Mouse (Mus musculus): ENCODE measurements around the gene Tubb4b. TPM values are rescaled to one million over a fixed set of nuclear protein-coding genes. Genes with fewer than 3 reads are reported as not detected.
A peak's percentile ranks its signal among the peaks of the same experiment; 100 is the strongest.

Gene Tubb4b
- polyA plus RNA-seq, 1 experiment = 647 TPM

- DNase-seq = no peak
- TF ChIP-seq POLR2A (IDR thresholded peaks at IDR 0.05; ENCODE audit: borderline replicate concordance, insufficient read depth, low read length) (no peak), CTCF (IDR thresholded peaks at IDR 0.05; ENCODE audit: borderline replicate concordance, insufficient read depth, low read depth, low read length) (no peak)
- H3K27me3 ChIP-seq (ENCODE audit: control insufficient read depth, insufficient read depth, low read length) = no peaks in the 10 kb centered on the region
- peaks cover 11% of the 10 kb centered on the region for H3K4me1 ChIP-seq (ENCODE audit: control insufficient read depth, insufficient read depth, low read length)
- WGBS = 43% methylated on average over 8 of the region's 8 CpGs
- no peak within 1 kb of the TSS for H3K4me3 ChIP-seq (replicated peaks; ENCODE audit: insufficient read depth, low read depth, low read length)
- no peak within 1 kb of the TSS for H3K27ac ChIP-seq (ENCODE audit: insufficient read depth, low read length)
These were observed 12.1 kb upstream of the Tubb4b start, which contains the start of gene Rnf224 for GRCm38 (mm10) chr2:25236614-25237013. TSS of gene Rnf224 (minus strand) at chr2:25236787.

- Histone ChIP-seq H3K27ac (ENCODE audit: insufficient read depth, low read length) (no peak overlapping the region), H3K4me3 (replicated peaks; ENCODE audit: insufficient read depth, low read depth, low read length) (no peak overlapping the region), H3K27me3 (ENCODE audit: control insufficient read depth, insufficient read depth, low read length) (no peaks in the 10 kb centered on the region), H3K4me1 (ENCODE audit: control insufficient read depth, insufficient read depth, low read length) (no peaks in the 10 kb centered on the region)
- no peak for DNase-seq
- 70% methylated on average over 5 of the region's 5 CpGs for WGBS
- no peak for TF ChIP-seq CTCF (IDR thresholded peaks at IDR 0.05; ENCODE audit: borderline replicate concordance, insufficient read depth, low read depth, low read length)
- TF ChIP-seq POLR2A (IDR thresholded peaks at IDR 0.05; ENCODE audit: borderline replicate concordance, insufficient read depth, low read length) = no peak
These were observed 10.2 kb upstream of the Tubb4b start for GRCm38 (mm10) chr2:25234551-25235220.

- H3K27me3 ChIP-seq (ENCODE audit: control insufficient read depth, insufficient read depth, low read length) = no peaks in the 10 kb centered on the region
- H3K4me3 ChIP-seq (replicated peaks; ENCODE audit: insufficient read depth, low read depth, low read length) = no peak within 1 kb of the TSS
- H3K27ac ChIP-seq (ENCODE audit: insufficient read depth, low read length) = no peak within 1 kb of the TSS
- WGBS = 82% methylated on average over 3 of the region's 3 CpGs
- TF ChIP-seq CTCF (IDR thresholded peaks at IDR 0.05; ENCODE audit: borderline replicate concordance, insufficient read depth, low read depth, low read length) (no peak), POLR2A (IDR thresholded peaks at IDR 0.05; ENCODE audit: borderline replicate concordance, insufficient read depth, low read length) (no peak)
- H3K4me1 ChIP-seq (ENCODE audit: control insufficient read depth, insufficient read depth, low read length) = peaks cover under 1% of the 10 kb centered on the region; the same call in 1 of the 2 replicates
- DNase-seq = no peak
These were observed 9.5 kb upstream of the Tubb4b start, which contains the start of gene Slc34a3 for GRCm38 (mm10) chr2:25234050-25234449. TSS of gene Slc34a3 (minus strand) at chr2:25234364.

- TF ChIP-seq POLR2A (IDR thresholded peaks at IDR 0.05; ENCODE audit: borderline replicate concordance, insufficient read depth, low read length) = no peak
- TF ChIP-seq CTCF (IDR thresholded peaks at IDR 0.05; ENCODE audit: borderline replicate concordance, insufficient read depth, low read depth, low read length) = no peak
- DNase-seq = no peak
- 79% methylated on average over 4 of the region's 4 CpGs for WGBS
- peaks cover 4% of the 10 kb centered on the region; the same call in 1 of the 2 replicates for H3K4me1 ChIP-seq (ENCODE audit: control insufficient read depth, insufficient read depth, low read length)
- no peak overlapping the region for H3K4me3 ChIP-seq (replicated peaks; ENCODE audit: insufficient read depth, low read depth, low read length)
- no peaks in the 10 kb centered on the region for H3K27me3 ChIP-seq (ENCODE audit: control insufficient read depth, insufficient read depth, low read length)
- H3K27ac ChIP-seq (ENCODE audit: insufficient read depth, low read length) = no peak overlapping the region
These were observed 8.9 kb upstream of the Tubb4b start for GRCm38 (mm10) chr2:25233421-25233820.

- 40% methylated on average over 12 of the region's 12 CpGs for WGBS
- no peak for TF ChIP-seq POLR2A (IDR thresholded peaks at IDR 0.05; ENCODE audit: borderline replicate concordance, insufficient read depth, low read length)
- TF ChIP-seq CTCF (IDR thresholded peaks at IDR 0.05; ENCODE audit: borderline replicate concordance, insufficient read depth, low read depth, low read length) = no peak
- H3K27ac ChIP-seq (ENCODE audit: insufficient read depth, low read length) = no peak overlapping the region
- H3K27me3 ChIP-seq (ENCODE audit: control insufficient read depth, insufficient read depth, low read length) = no peaks in the 10 kb centered on the region
- peaks cover 4% of the 10 kb centered on the region; the same call in 1 of the 2 replicates for H3K4me1 ChIP-seq (ENCODE audit: control insufficient read depth, insufficient read depth, low read length)
- H3K4me3 ChIP-seq (replicated peaks; ENCODE audit: insufficient read depth, low read depth, low read length) = no peak overlapping the region
- no peak for DNase-seq
These were observed 6.5 kb upstream of the Tubb4b start for GRCm38 (mm10) chr2:25231038-25231437.

- DNase-seq = no peak
- WGBS = 74% methylated on average over 7 of the region's 7 CpGs
- Histone ChIP-seq H3K27me3 (ENCODE audit: control insufficient read depth, insufficient read depth, low read length) (no peaks in the 10 kb centered on the region), H3K4me1 (ENCODE audit: control insufficient read depth, insufficient read depth, low read length) (peaks cover 4% of the 10 kb centered on the region; the same call in 1 of the 2 replicates), H3K27ac (ENCODE audit: insufficient read depth, low read length) (no peak overlapping the region), H3K4me3 (replicated peaks; ENCODE audit: insufficient read depth, low read depth, low read length) (no peak overlapping the region)
- TF ChIP-seq POLR2A (IDR thresholded peaks at IDR 0.05; ENCODE audit: borderline replicate concordance, insufficient read depth, low read length) = no peak
- no peak for TF ChIP-seq CTCF (IDR thresholded peaks at IDR 0.05; ENCODE audit: borderline replicate concordance, insufficient read depth, low read depth, low read length)
These were observed 6.1 kb upstream of the Tubb4b start for GRCm38 (mm10) chr2:25230581-25230980.

- Histone ChIP-seq H3K4me3 (replicated peaks; ENCODE audit: insufficient read depth, low read depth, low read length) (no peak overlapping the region), H3K27ac (ENCODE audit: insufficient read depth, low read length) (no peak overlapping the region), H3K27me3 (ENCODE audit: control insufficient read depth, insufficient read depth, low read length) (no peaks in the 10 kb centered on the region), H3K4me1 (ENCODE audit: control insufficient read depth, insufficient read depth, low read length) (peaks cover 4% of the 10 kb centered on the region; the same call in 1 of the 2 replicates)
- WGBS = 87% methylated on average over 5 of the region's 5 CpGs
- no peak for DNase-seq
- TF ChIP-seq POLR2A (IDR thresholded peaks at IDR 0.05; ENCODE audit: borderline replicate concordance, insufficient read depth, low read length) = no peak
- no peak for TF ChIP-seq CTCF (IDR thresholded peaks at IDR 0.05; ENCODE audit: borderline replicate concordance, insufficient read depth, low read depth, low read length)
These were observed 5.1 kb upstream of the Tubb4b start for GRCm38 (mm10) chr2:25229582-25229981.

- 67% methylated on average over 6 of the region's 6 CpGs for WGBS
- DNase-seq = no peak
- Histone ChIP-seq H3K4me1 (ENCODE audit: control insufficient read depth, insufficient read depth, low read length) (peaks cover 4% of the 10 kb centered on the region; the same call in 1 of the 2 replicates), H3K4me3 (replicated peaks; ENCODE audit: insufficient read depth, low read depth, low read length) (no peak overlapping the region), H3K27ac (ENCODE audit: insufficient read depth, low read length) (peak overlapping the region; percentile 38), H3K27me3 (ENCODE audit: control insufficient read depth, insufficient read depth, low read length) (no peaks in the 10 kb centered on the region)
- no peak for TF ChIP-seq POLR2A (IDR thresholded peaks at IDR 0.05; ENCODE audit: borderline replicate concordance, insufficient read depth, low read length)
- no peak for TF ChIP-seq CTCF (IDR thresholded peaks at IDR 0.05; ENCODE audit: borderline replicate concordance, insufficient read depth, low read depth, low read length)
These were observed 4.6 kb upstream of the Tubb4b start for GRCm38 (mm10) chr2:25228995-25229530.

Data from cerebellum, adult 2 months (tissue).